Mouse (Mus musculus): ENCODE data around the gene Mcts2.

Gene Mcts2

DNA sequence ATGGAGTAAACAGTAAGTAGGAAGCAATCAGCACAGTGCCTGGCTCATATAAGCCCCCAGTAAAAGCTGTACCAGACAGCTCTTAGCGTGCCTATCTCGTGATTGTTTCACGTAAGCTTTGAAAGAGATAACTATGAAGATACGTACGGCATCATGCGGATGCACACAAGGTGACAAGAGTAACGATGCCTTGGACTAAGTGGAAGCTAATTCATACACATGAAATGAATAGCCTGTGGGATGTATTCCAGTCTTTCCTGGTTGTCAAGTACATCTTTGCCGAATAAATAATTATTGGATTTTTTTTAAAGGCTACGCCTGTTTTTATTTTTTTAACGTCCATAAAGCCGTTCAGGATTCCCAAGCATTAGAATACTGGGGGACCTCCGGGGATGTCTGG lies 436 bp upstream of the Mcts2 start:
- no peak for DNase-seq (ENCODE audit: low spot score)

DNA sequence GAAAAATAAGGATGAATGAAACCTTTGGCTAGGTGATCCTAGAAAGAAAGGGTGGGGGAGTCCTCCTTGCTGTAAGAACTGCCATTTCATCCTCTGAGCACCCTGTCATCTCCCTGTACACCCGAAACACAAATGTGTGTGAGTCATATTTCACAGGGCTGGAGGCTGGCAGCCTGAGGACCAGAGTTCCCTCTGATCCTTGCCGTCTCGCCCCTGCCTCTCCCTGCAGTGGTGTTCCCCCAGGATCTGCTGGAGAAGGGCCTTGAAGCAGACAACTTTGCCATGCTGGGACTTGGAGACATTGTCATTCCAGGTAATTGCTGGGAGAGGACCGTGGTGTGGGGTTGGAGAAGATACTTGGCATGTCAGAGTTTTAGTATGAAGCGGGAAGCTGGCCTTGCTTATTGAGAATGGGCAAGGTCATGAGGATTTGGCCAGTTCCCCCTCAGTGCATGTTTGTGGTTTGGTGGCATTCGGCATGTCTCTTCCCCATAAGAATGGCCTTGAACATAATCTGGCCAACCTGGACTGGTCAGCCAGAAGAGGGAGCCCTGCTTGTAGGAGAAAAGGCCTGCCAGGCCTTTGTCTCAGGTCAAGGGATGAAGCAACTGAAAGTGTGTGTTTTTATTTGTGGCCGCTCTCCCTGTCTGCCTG lies 4.9 kb downstream of the Mcts2 start:
- DNase-seq (ENCODE audit: low spot score), result no peak

DNA sequence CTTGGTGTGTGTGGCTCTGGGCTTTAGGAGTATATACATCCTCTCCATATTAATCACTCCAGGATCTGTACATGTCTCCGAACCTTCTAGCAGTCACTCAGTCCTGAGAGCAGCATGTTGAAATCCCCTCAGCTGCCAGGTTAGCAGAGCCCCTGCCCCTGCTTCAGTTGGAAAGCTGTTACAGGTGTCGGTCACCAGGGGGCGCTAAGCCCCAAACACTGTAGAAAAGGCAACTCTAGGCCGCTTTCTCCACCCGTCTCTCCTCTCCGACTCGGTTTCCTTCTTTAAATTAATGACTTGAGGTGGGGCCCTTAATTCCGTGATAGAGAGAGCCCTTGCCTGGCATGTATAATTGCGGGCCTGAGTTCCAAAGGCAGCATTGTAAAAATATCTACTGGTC lies 6.4 kb downstream of the Mcts2 start:
- DNase-seq (ENCODE audit: low spot score), result peak; percentile 60

DNA sequence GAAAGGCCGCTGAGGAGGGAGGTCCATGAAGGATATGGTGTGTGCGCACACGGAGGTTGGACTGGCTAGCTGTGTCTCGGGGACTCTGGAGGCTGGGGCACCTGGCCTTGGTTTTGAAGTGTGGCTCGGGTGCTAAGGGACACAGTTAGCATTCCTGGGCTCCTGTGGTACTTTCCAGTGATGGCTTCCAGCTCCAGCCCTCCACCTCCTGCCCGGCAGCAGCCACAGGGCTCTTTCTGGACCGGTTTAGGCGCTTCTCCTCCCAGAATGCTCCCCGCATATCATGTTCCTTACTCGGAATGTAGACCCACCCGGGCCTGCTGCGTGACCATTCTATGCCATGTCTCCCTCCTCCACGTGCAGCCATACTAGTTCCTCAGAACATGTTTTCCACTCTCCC lies 6.9 kb downstream of the Mcts2 start:
- no peak for DNase-seq (ENCODE audit: low spot score)

DNA sequence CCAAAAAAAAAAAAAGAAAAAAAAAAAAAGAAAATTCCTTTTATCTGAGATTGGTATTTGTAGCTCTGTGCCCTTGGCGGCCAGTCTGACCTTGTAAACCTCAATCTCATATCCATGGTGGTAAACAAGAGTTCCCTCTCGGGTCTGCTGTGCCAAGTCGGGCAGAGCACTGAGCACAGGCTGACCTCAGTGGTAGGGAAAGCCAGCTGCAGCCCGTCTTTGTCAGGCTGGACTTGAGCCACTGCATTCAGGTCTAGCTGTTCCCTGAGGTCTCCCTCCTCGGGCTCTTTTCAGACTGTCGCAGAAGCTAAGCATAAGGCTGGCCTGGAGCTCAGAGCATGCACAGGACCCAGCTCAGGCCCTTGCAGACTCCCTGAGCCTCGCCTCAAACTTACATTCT lies 7.9 kb downstream of the Mcts2 start:
- DNase-seq (ENCODE audit: low spot score), result no peak

DNA sequence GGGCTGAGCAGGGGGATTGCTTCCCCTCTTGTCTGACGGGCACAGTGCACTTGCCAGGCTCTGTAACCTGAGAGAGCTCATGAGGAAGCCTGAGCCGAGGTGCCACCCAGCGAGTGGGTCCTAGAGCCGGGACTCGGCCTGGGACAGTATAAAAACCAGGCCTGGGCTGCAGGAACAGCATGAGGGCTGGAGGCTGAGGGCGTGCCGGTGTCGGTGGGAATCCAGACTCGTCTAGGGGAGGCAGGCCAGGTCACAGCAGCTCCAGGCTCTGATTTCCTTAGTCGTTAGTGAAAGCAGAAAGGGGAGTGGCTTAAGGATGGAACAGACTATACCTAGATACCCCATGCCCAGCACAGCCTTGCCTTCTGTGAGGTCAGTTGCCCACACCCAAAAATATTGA lies 9.2 kb downstream of the Mcts2 start:
- DNase-seq (ENCODE audit: low spot score), result no peak

DNA sequence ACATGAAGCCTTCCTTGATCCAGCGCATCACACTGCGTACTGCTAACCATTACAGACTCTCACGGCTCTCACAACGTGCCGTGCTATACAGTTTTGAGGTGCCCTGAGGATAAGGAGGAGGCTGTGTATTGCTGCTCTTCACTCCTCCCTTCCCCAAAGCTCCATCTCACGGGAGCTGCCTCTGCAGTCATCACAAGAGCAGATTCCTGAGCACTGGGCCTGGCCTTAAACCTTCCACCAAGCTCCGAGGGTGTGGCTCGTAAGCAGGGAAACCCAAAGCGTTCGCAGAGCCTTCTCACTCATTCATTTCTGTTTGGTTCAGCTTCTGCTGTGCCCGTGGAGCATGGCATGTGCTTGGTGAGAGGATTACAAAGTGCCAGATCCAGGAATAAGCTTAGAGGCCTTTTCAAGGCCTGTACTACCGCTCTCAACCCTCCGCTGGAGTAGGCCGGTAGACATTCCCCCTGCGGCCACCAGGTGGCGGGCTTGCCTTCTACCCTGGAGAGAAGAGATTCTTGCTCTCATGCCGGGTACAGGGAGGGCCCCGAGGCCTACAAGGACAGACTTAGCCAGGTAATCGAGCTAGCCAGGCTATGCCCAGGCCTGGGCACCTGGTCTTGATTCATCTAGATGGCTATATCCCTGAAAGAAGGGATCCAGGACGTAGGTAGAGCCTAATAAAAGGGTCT lies 9.8 kb downstream of the Mcts2 start:
- peak; percentile 94 for DNase-seq (ENCODE audit: low spot score)

DNA sequence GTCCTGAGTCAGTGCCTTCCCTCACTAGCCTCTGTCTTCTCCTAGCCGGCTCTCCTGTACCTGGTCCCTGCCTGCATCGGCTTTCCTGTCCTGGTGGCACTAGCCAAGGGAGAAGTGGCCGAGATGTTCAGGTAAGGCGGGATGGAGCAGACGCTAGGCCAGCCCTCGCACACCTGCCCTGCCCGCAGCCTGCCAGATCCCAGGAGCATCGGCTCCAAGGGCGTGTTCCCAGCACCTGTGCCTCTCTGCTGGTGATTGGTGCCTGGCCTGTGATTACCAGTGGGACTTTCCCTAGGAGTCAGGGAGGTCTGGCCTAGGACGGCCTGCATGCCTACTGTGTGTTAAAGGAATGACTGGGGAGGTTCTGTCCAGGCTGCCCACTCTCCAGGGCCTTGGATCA lies 13.3 kb downstream of the Mcts2 start:
- DNase-seq (ENCODE audit: low spot score), result no peak

DNA sequence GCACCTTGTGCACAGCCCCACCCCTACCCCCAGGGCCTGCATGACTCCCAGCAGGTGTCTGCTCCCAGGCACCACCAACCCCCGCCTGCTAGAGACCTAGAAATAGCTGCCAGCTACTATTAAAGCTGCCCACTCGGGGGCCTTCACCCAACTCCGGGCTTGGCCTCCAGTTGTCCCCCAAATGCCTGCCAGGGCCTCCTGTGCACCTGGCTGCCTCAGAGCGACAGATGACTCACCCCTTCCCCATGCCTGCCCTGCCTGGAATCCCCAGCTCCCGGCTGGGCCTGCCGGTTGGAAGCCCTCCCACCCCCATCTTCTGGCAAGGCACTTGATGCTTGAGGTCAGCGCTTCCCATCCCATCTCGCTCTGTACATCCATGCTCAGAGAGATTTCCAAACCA lies 13.9 kb downstream of the Mcts2 start:
- DNase-seq (ENCODE audit: low spot score), result no peak

DNA sequence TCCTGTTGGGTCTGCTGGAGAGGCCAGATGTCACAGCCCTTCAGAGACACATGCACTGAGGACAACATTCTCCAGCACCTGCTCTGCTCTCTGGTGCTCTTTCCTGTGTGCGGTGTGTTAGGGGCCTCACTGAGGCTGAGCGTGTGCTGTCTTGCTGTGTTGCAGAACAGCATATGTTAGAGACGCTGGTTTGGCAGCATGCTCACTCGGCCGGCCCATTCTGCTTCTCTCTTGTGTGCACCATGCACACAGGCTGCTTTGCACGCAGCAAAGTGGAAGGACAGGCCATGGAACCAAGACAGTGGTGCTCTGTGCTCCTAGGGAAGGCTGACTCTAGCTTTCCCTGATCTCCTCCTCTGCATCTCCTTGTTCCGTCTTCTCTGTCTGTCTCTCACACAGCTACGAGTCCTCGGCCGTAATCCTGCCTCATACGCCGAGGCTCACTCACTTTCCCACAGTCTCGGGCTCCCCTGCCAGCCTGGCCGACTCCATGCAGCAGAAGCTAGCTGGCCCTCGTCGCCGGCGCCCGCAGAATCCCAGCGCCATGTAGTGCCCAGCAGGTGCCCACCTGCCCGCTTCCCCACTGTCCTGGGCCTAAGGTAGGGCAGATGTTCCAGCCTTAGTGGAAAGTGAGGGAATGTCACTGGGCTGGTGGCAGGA lies 16.9 kb downstream of the Mcts2 start:
- DNase-seq (ENCODE audit: low spot score), result no peak

DNA sequence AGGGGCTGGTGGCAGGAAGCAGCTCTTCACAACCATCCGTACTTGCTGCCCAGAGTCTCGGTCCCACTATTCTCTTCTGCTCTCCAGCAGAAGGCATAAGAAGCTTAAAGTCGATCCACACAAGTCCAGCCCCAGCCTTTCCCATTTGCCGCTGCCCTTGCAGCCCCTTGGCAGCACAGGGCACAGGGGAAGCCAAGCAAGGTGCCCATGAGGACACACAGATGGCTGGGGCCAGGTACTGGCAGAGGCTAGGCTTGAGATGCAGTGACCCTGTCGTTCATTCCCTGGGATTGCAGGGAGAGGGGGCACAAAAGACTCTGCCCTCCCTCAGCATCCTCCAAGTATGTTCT lies 17.4 kb downstream of the Mcts2 start:
- no peak for DNase-seq (ENCODE audit: low spot score)

DNA sequence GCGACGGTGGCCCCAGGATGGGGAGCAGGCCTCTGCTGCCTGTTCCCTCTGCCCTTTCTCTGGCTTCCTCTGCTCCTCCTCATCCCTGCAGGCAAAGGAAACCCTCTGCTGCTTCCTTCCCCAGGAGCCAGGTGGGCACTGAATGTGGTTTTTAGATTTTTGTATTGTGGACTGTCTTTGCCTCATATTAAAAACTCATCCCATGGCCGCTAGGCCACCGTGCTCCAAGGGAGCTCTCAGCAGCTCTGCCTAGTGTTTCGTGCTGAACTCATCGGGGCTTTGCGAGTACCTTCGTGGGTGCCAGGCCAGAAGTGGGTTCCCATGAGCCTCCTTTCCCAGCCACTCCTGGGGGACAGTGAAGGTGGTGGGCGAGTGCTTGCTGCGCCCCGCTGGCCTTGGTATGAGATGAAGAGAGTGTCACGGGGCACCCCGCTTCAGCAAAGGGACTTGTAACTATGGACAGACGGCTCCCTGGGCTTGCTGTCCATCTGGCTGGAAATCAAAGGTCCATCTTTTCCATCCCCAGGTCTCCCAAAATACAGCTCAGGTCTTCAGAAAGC lies 18.1 kb downstream of the Mcts2 start:
- no peak for DNase-seq (ENCODE audit: low spot score)

DNA sequence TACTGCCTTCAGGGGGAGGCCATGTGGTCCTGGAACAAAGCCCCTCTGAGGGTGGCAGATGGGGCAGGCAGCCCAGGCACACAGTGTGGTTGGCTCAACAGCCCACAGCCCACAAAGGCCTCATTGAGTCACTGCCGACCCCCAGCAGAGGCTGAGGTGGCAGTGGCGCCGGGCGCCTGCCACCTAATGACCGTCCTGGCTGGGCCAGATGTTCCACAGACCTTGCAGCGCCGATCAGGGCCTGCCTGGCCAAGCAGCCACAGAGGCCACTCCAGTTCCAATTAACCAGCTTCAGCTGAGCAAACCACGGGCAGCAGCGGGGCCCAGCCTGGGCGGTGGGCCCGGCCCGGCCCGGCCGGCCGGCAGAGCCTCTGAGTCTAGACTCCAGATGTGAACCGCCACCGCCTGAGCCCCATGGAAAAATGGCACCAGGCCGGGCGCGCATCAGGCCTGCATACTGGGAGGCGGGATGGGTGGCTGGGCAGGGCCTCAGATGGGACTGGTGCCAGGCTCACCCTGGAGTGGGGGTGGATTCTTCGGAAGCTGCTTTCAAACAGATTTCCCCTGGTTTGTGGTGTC lies 19.2 kb downstream of the Mcts2 start:
- DNase-seq (ENCODE audit: low spot score), result peak; percentile 66

DNA sequence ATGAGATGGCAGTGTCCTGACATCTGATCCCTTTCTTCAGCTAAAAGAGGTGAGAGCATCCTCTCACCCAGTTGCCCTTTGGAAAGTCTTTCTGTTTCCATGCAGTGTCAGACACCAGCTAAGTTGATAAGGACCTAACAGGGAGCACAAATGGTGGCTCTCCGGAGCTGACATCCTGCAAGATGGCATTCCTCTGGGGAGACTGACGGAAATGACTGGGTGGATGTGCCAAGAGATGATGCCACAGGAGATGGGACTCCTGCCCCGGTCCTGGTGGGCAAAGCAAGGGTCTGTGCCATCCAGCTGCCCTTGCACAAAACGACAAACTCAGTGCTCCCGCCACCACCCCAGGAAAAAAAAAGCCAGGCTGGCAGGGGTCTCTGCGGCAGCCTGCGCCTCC lies 20.4 kb downstream of the Mcts2 start:
- no peak for DNase-seq (ENCODE audit: low spot score)

DNA sequence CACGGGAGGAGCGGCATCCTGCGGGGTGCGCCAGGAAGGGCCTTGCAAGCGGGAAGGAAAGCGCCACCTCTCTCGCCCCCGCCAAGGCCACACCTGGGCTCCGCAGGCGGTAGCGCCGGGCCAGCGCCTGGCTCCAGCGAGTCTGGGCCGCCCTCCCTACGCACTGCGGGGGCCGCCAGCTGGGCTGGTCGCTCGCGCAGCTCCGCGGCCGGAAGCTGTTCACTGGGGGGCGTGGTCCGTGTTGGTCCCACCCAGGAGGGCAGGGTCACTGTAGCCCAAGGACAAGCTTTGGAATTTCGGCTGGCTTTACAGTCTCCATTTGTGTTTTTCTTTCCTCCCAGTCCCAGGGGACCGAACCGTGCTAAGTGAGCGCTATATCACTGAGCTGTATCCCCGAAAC lies 20.8 kb downstream of the Mcts2 start:
- peak; percentile 71 for DNase-seq (ENCODE audit: low spot score)

DNA sequence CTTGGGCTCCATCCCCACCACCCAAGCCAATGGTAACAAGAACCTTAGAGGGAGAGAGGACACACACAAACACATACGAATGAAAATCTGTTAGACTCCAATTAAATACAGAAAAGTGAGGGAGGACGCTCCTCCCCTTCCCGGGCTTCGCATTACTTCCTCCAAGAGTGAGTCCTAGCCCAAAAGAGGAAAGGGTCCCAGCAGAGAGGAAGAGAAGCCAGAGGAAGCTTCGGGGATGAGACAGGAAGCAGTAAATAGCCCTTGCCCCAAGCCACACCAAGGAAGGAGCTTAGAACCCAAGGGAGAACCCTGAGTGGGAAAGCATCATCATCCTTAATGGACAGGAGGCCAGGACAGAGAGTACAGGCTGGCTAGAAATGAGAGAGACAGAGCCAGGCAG lies 22.2 kb downstream of the Mcts2 start:
- no peak for DNase-seq (ENCODE audit: low spot score)

DNA sequence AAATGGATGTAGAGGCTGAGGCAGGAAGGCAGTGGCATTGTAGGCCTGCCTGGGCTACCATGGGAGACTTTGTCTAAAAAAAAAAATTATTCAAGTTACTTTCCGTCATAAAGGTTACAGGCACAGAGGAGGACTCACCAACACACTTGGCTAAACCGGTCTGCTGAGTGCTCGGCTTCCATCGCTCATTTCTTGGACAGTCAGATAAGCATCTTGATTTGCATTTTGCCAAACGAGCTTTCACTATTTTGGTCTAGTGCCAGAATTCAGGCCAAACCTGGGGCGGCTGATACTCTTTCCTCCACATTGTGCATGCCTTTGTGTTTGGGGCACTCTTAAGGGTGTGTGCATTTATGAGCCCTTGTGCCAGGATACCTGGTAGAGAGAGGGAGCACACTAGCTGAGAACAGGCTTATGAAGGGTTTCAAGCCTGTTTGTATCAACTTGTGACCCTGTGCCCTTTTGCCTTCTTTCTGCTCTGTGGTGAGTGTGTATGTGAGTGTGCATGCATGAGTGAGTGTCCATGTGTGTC lies 29.5 kb downstream of the Mcts2 start:
- no peak for DNase-seq (ENCODE audit: low spot score)

DNA sequence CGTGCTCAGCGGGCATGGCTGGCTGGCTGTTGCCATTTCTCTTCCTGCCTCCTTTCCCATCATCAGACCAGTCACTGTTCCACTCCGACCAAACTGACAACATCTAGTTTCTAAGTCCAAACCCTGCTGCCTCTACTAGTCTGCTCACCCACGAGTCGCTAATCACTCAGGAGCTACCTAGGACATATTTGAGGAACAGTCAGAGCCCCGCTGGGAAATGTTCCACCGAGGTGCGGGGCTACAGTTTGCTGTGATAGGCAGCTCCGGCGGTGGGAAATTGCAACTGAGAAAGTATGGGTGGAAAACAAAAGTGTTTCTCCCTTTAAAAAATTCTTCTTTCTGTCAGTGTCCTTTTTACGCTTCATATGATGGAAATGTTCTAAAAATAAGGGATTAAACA lies 30.8 kb downstream of the Mcts2 start:
- no peak for DNase-seq (ENCODE audit: low spot score)

DNA sequence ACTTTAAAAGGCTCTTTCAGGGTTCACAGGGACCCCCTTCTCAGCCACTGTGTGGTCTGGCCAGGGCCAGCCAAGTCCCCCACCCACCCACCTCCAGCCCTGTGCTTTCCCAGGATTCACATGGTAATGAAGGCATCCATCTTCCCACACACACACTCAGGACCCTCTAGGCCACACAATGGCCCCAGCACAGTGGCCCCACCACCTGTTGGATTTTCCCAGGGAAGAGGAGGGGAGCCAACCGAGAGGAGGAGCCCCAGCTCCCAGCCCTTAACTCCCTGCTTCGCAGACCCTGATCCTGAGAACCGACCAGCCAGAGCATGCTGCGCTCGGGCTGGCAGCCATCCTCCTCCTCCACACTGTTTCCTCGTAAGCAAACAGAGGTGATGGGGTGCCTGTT lies 31.2 kb downstream of the Mcts2 start:
- DNase-seq (ENCODE audit: low spot score), result no peak

DNA sequence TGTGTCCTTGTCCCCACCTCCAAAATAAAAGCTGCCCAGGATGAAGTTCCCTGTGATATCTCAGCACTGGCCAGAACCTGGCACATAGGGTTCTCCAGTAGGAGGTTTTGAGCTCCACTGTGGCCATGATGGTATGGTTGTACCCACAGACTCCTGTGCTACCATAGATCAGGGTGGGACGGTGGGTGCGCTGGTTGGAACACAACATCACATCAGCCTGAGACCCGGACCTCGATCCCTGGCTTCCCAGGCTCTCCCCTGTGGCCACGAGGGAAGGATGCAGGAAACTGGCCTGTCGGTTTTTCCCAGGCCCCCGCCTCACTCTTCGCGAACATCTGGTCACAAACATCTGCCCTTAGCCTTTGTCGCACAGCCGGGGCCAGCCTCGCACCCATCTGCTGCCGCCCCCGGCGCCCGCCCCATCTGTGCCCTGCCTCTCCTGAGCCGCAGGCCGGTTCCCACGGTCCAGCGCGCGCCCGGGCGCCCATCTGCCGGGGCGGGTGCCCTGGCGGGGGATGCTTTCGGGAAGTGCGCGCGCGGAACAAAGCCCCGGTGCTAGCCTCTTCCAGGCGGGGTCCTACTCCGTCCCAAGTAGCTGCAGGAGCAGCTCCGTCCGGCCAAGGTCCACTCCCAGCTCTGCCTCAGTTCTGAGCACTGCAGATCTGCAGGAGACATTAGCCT lies 37.0 kb downstream of the Mcts2 start:
- no peak for DNase-seq (ENCODE audit: low spot score)

DNA sequence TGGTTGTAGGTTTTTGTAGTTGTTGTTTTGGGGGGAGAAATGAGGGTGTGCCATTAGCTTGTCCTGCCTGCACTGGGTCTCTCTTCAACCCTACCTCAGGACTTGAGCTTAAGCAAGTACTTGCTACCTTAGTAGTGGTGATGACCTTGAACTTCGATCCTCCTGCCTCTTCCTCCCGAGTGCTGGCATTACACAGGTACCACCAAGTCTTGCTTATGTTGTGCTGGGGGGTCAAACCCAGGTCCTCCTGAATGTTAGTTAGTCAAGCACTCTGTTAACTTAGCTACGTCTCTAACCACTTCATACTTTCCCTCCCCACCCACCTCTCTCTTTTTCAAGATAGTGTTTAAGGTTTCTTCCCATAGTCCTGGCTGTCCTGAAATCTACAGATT lies 37.5 kb downstream of the Mcts2 start:
- no peak for DNase-seq (ENCODE audit: low spot score)

DNA sequence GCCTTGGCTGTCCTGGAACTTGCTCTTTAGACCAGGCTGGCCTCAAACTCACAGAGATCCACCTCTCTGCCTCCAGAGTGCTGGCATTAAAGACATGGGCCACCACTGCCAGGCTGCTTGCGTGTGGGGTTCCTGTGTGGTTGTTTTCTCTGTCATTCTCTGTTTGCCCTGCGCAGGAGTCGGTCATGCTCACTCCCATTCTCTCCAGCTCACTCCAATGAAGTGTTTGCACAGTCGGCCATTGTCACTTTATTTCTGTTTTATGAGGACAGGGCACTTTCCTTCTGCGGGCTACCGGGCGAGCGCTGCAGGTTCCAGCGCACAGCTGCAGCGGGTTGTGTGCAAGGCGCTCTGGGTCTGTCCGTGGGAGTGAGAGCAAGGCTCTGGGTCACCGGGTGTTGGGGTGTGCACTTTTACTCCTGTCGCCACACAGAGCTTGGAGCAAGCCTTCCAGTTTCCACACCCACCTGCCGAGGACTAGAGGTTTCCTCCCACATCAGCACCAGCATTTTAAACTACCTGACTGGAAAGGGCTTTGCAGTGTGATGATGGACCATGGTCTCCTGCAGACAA lies 38.4 kb downstream of the Mcts2 start:
- no peak for DNase-seq (ENCODE audit: low spot score)

Measured in layer of hippocampus, adult 11-12 months (tissue).